Mouse (Mus musculus): ENCODE results near the gene Eif3i. TPM values are rescaled to one million over a fixed set of nuclear protein-coding genes. Genes with fewer than 3 reads are reported as not detected.
"Not testable (repeated sequence)": the region's sequence is repeated elsewhere in the genome, so short reads cannot be mapped to it uniquely, and the experiment has no call there.

Gene Eif3i
- polyA plus RNA-seq, 1 experiment from 2014 or later: 257 TPM

GRCm38 (mm10) chr4:129554512-129554911 lies 45.9 kb downstream of the Eif3i start:
- not testable (repeated sequence) for H3K4me3 ChIP-seq; H3K36me3 ChIP-seq; H3K27ac ChIP-seq; H3K27me3 ChIP-seq; H3K9me3 ChIP-seq; H3K4me1 ChIP-seq; ATAC-seq (ENCODE audit: insufficient number of reproducible peaks, insufficient read depth, low FRiP score, low TSS enrichment); H3K9ac ChIP-seq
- H3K4me2 ChIP-seq (replicated peaks): peak overlapping the region; percentile 83; the same call in 1 of the 2 replicates
- WGBS: 88% methylated on average over 4 of the region's 6 CpGs

- H3K4me1 ChIP-seq: no peaks in the 10 kb centered on the region
- no peak overlapping the region for H3K4me3 ChIP-seq
- no peak overlapping the region for H3K4me2 ChIP-seq (replicated peaks)
- H3K27ac ChIP-seq: no peak overlapping the region
- no peaks in the 10 kb centered on the region for H3K9me3 ChIP-seq
- H3K9ac ChIP-seq: no peak overlapping the region
- no peak for ATAC-seq (ENCODE audit: insufficient number of reproducible peaks, insufficient read depth, low FRiP score, low TSS enrichment)
- no peaks in the 10 kb centered on the region for H3K27me3 ChIP-seq
- H3K36me3 ChIP-seq: no peaks in the 10 kb centered on the region
- WGBS: 33% methylated on average over 1 of the region's 1 CpGs
Measured at GRCm38 (mm10) chr4:129550295-129550694, 50.2 kb downstream of the Eif3i start.

- Histone ChIP-seq H3K36me3 (no peaks in the 10 kb centered on the region), H3K9ac (no peak overlapping the region), H3K27ac (no peak overlapping the region), H3K9me3 (no peaks in the 10 kb centered on the region), H3K27me3 (no peaks in the 10 kb centered on the region), H3K4me2 (replicated peaks) (no peak overlapping the region), H3K4me3 (no peak overlapping the region), H3K4me1 (no peaks in the 10 kb centered on the region)
- 96% methylated on average over 2 of the region's 2 CpGs for WGBS
- no peak for ATAC-seq (ENCODE audit: insufficient number of reproducible peaks, insufficient read depth, low FRiP score, low TSS enrichment)
Measured at GRCm38 (mm10) chr4:129549306-129549705, 51.1 kb downstream of the Eif3i start.

- not testable (repeated sequence) for H3K27ac ChIP-seq; H3K9ac ChIP-seq; H3K4me2 ChIP-seq (replicated peaks); H3K4me3 ChIP-seq; ATAC-seq (ENCODE audit: insufficient number of reproducible peaks, insufficient read depth, low FRiP score, low TSS enrichment); H3K4me1 ChIP-seq; H3K36me3 ChIP-seq; H3K9me3 ChIP-seq; H3K27me3 ChIP-seq
- 88% methylated on average over 4 of the region's 4 CpGs for WGBS
Measured at GRCm38 (mm10) chr4:129547631-129548030, 52.8 kb downstream of the Eif3i start.

GRCm38 (mm10) chr4:129544106-129544505 lies 56.3 kb downstream of the Eif3i start:
- no peak overlapping the region for H3K9ac ChIP-seq
- no peaks in the 10 kb centered on the region for H3K9me3 ChIP-seq
- peaks cover 16% of the 10 kb centered on the region for H3K4me1 ChIP-seq
- no peak overlapping the region for H3K4me3 ChIP-seq
- ATAC-seq (ENCODE audit: insufficient number of reproducible peaks, insufficient read depth, low FRiP score, low TSS enrichment): no peak
- H3K36me3 ChIP-seq: peaks cover 11% of the 10 kb centered on the region
- 87% methylated on average over 4 of the region's 4 CpGs for WGBS
- H3K27me3 ChIP-seq: no peaks in the 10 kb centered on the region
- H3K27ac ChIP-seq: no peak overlapping the region
- H3K4me2 ChIP-seq (replicated peaks): no peak overlapping the region

- Histone ChIP-seq H3K9me3 (no peaks in the 10 kb centered on the region), H3K36me3 (peaks cover 18% of the 10 kb centered on the region), H3K27me3 (no peaks in the 10 kb centered on the region), H3K27ac (peak within 1 kb of the TSS; percentile 91), H3K4me1 (peaks cover 16% of the 10 kb centered on the region), H3K9ac (peak within 1 kb of the TSS; percentile 84), H3K4me3 (peak within 1 kb of the TSS; percentile 80), H3K4me2 (replicated peaks) (peak within 1 kb of the TSS; percentile 88)
- ATAC-seq (ENCODE audit: insufficient number of reproducible peaks, insufficient read depth, low FRiP score, low TSS enrichment): peak; percentile 98
- WGBS: under 1% methylated on average over 46 of the region's 46 CpGs
Measured at GRCm38 (mm10) chr4:129542592-129543141, 57.8 kb downstream of the Eif3i start, which contains the start of gene Hdac1. Gene Hdac1 (minus strand): TSS chr4:129542713.

Small RNA genes lying within 50 kb of the gene (microRNA-seq; reads per million reads assigned to microRNA genes)
- gene Mir8119: not detected

Other genes starting within 250 kb of the Eif3i start
- gene Zbtb8a, start 222.5 kb downstream of the Eif3i start, polyA plus RNA-seq (2016; fragmentation: Nextera tagmentation; extraction: Ambion mirVana): 9.9 and 10.8 TPM in 2 replicates
- gene Zbtb8b, start 159.8 kb downstream of the Eif3i start, polyA plus RNA-seq (2016; fragmentation: Nextera tagmentation; extraction: Ambion mirVana): 3.5 TPM in 2 replicates
- gene Bsdc1, start 139.1 kb downstream of the Eif3i start, polyA plus RNA-seq (2016; fragmentation: Nextera tagmentation; extraction: Ambion mirVana): 28.5 and 29.2 TPM in 2 replicates
- gene Tssk3, start 109.6 kb downstream of the Eif3i start, polyA plus RNA-seq (2016; fragmentation: Nextera tagmentation; extraction: Ambion mirVana): not detected in 2 replicates
- 0.32 TPM in 1 of 2 replicates, not detected in the other for gene Fam229a, start 109.5 kb downstream of the Eif3i start, polyA plus RNA-seq (2016; fragmentation: Nextera tagmentation; extraction: Ambion mirVana)
- gene Marcksl1, start 87.1 kb downstream of the Eif3i start, polyA plus RNA-seq (2016; fragmentation: Nextera tagmentation; extraction: Ambion mirVana): 1,543 and 1,552 TPM in 2 replicates
- gene Hdac1, start 57.9 kb downstream of the Eif3i start, polyA plus RNA-seq (2016; fragmentation: Nextera tagmentation; extraction: Ambion mirVana): 246 and 251 TPM in 2 replicates
- gene Lck, start 27.0 kb downstream of the Eif3i start, polyA plus RNA-seq (2016; fragmentation: Nextera tagmentation; extraction: Ambion mirVana): 10.8 and 12.6 TPM in 2 replicates
- 3.6 and 5.1 TPM in 2 replicates for gene Fam167b, start 22.1 kb downstream of the Eif3i start, polyA plus RNA-seq (2016; fragmentation: Nextera tagmentation; extraction: Ambion mirVana)
- gene Tmem234, start within 50 bp of the Eif3i start, polyA plus RNA-seq (2016; fragmentation: Nextera tagmentation; extraction: Ambion mirVana): 180 TPM in 2 replicates
- gene Dcdc2b, start 13.6 kb upstream of the Eif3i start, polyA plus RNA-seq (2016; fragmentation: Nextera tagmentation; extraction: Ambion mirVana): 2.3 and 3.2 TPM in 2 replicates
- gene Iqcc, start 18.5 kb upstream of the Eif3i start, polyA plus RNA-seq (2016; fragmentation: Nextera tagmentation; extraction: Ambion mirVana): 29.8 and 33.0 TPM in 2 replicates
- 63.7 and 66.7 TPM in 2 replicates for gene Ccdc28b, start 23.3 kb upstream of the Eif3i start, polyA plus RNA-seq (2016; fragmentation: Nextera tagmentation; extraction: Ambion mirVana)
- 100 TPM in 2 replicates for gene Txlna, start 40.4 kb upstream of the Eif3i start, polyA plus RNA-seq (2016; fragmentation: Nextera tagmentation; extraction: Ambion mirVana)
- 14.4 and 15.3 TPM in 2 replicates for gene Kpna6, start 72.1 kb upstream of the Eif3i start, polyA plus RNA-seq (2016; fragmentation: Nextera tagmentation; extraction: Ambion mirVana)
- gene Tmem39b, start 96.2 kb upstream of the Eif3i start, polyA plus RNA-seq (2016; fragmentation: Nextera tagmentation; extraction: Ambion mirVana): 16.5 and 18.7 TPM in 2 replicates
- 191 and 204 TPM in 2 replicates for gene Khdrbs1, start 141.7 kb upstream of the Eif3i start, polyA plus RNA-seq (2016; fragmentation: Nextera tagmentation; extraction: Ambion mirVana)
- gene Ptp4a2, start 210.6 kb upstream of the Eif3i start, polyA plus RNA-seq (2016; fragmentation: Nextera tagmentation; extraction: Ambion mirVana): 306 and 332 TPM in 2 replicates